Mouse (Mus musculus) left cerebral cortex, adult 9 months (tissue): ENCODE results near the gene Prcc.
A peak's percentile ranks its signal among the peaks of the same experiment; 100 is the strongest.
"Not testable (repeated sequence)": the region's sequence is repeated elsewhere in the genome, so short reads cannot be mapped to it uniquely, and the experiment has no call there.

Source experiments
- DNase-seq, 2 experiments: peaks; one replicate each; pipeline ENCODE4 v3.0.0; 2022; ENCODE audit warnings: low spot score in 2 of 2

The Prcc gene

GRCm38 (mm10) chr3:87905880-87906485 lies 20.6 kb upstream of the Prcc start, which contains the start of gene Hdgf:
Gene Hdgf (plus strand): TSS chr3:87906321.
- DNase-seq: peak; percentile 89 to 92

DNA sequence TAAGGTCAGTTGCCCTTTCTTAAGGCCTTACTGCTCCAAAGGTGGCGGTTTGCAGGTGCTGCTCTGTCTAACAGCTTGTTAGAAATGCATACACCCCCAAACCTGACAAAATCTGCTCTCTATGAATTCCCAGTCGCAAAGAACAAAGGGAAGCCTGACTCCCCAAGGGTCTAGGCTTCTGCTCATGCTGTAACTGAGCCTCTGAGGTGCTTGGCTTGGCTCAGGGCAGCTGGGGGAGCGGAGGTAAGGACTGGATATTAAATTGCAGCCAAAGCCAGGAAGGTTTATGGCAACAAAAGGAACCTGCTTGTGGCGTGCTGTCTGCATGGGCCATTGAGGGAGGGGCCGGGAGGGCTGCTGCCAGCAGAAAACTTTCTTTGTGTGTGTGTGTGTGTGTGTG lies 18.4 kb upstream of the Prcc start:
- no peak for DNase-seq

GRCm38 (mm10) chr3:87901959-87902358 lies 16.6 kb upstream of the Prcc start:
- DNase-seq: not testable (repeated sequence)

DNA sequence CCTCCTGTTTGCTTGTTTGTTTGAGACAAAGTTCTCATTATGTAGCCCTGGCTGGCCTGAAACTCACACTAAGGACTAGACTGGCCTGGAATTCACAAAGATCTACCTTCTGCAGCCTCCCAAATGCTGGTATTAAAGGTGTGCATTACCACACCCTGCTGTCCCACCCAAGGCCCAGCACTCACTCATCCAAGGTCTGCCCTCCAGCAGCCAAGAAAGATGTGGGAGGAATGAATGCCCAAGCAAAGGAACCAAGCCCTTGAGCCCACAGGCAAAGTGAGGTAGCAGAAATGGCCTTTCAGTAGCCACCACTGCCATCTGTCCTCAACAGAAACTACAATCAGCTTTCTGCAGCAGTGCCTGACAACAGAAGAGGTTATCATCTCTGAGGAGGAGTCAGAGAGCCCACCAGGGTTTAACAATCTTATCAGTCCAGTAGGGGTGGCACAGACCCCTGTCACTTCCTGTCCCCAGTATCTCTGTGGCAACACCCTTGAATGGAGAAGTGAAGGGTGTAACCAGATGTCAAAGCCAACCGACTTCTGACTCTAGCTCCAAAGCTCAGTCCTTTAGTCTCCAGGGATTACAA lies 15.7 kb upstream of the Prcc start:
- no peak for DNase-seq

- no peak for DNase-seq
Measured at GRCm38 (mm10) chr3:87899776-87900175, 14.4 kb upstream of the Prcc start.

DNA sequence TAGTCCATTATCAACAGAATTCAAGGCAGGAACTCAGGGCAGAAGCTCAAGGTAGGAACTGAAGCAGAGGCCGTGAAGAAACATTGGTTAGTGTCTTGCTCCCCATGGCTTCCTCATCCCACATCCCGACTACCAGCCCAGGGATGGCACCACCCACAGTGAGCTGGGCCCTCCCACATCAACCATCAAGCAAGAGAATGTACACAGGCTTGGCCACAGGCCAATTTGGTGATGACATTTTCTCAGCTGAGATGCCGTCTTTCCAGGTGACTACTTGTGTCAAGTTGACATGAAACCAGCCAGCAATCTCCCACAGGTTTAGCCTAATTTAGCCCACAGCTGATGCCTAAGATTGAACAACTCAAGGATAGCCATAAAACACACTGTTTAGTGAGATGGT lies 13.9 kb upstream of the Prcc start:
- no peak for DNase-seq

DNA sequence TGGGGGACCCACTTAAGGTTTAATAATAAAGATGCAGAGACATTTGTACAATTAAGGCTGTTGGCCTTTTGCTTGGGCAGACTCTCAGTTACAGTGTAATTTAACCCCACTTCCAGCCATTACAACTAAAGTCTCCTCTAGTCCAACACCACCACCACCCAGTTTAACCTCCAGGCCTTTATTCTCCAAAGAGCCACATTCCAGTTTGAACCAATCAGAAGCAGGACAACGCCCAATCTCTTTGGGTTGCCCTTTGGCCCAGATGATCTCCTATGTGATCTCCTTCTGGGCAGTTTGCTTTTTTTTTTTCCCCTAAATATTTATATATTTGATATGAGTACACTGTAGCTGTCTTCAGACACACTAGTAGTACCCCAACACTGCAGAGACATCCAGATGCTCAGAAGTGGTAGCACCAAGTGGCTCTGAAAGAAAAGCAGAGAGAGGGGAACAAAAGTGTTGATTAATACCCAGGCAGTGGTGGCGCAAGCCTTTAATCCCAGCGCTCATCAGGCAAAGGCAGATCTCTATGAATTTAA lies 8.0 kb upstream of the Prcc start:
- no peak for DNase-seq

- no peak for DNase-seq
Measured at GRCm38 (mm10) chr3:87891481-87891880, 6.1 kb upstream of the Prcc start.

DNA sequence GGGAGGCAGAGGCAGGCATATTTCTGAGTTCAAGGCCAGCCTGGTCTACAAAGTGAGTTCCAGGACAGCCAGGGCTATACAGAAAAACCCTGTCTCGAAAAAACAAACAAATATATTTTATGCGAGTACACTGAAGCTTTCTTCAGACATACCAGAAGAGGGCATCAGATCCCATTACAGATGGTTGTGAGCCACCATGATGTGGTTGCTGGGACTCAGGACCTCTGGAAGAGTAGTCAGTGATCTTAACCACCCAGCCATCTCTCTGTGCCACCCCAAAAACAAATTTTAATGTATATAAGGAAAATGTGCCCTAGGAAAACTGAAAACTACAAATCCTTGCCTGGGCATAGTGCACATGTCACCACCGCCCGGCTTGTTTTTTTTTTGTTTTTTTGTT lies 2.0 kb upstream of the Prcc start:
- DNase-seq: not testable (repeated sequence)

GRCm38 (mm10) chr3:87886416-87886815 lies 1.0 kb upstream of the Prcc start:
- DNase-seq: peak in 1 of 2 experiments; percentile 20

DNA sequence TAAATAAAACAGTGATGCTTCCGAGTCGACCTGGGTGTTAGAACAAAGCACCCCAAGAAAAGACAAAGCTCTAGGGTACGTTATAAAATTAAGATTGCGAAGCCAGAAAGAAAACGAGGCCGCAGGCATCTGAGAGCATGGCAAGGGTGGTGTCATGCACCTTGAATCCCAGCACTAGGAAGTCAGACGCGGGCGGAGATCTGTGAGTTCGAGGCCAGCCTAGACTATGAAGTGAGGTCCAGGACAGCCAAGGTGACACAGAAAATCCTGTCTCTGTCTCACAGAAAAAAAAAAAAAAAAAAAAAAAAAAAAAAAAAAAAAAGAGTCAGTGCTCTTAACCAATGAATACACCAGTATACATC lies 577 bp upstream of the Prcc start:
- DNase-seq: no peak

GRCm38 (mm10) chr3:87884708-87885251 lies 628 bp downstream of the Prcc start:
- peak in 1 of 2 experiments; percentile 23 for DNase-seq

DNA sequence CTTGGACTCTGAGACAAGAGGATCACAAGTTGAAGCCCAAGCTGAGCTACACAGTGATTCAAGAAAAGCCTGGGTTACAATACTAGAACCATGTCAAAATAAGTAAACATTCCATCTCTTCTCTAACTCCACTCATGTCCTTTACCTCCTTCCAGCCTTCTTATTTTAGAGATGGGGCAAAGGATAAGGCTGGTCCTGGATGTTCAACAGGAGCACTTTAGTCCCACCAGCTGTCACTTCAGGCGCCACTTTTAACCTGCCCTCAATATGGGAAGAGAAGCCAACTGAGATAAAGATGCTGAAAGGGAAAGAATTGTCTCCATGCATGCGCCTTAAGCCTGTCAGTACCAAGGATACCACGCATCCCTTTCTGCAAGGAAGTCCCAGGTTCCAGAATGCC lies 1.1 kb downstream of the Prcc start:
- DNase-seq: no peak

- DNase-seq: no peak
Measured at GRCm38 (mm10) chr3:87877730-87878129, 7.7 kb downstream of the Prcc start.

GRCm38 (mm10) chr3:87864111-87864510 lies 21.3 kb downstream of the Prcc start:
- DNase-seq: not testable (repeated sequence)

GRCm38 (mm10) chr3:87859813-87860212 lies 25.6 kb downstream of the Prcc start:
- DNase-seq: peak in 1 of 2 experiments; percentile 74

GRCm38 (mm10) chr3:87857666-87858065 lies 27.7 kb downstream of the Prcc start:
- DNase-seq: no peak

DNA sequence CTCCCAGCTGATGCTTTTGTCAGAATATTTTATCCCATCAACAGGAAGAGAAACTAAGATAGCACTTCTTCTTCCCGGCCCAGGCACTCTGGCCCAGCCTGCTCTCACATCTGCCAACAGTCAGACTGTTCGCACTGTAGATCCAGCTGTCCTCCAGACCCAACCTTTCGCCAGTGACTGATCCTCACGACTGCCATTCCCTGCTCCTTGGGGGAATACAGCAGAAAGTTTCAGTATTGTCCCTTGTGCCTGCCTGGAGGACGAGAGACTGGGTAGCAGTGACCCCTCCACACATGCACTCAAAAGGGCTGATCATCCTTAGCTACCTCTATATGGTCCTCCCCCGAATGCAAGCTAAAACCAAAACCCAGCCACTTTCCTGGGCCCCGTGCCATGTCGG lies 29.5 kb downstream of the Prcc start:
- DNase-seq: no peak

GRCm38 (mm10) chr3:87854795-87855568 lies 30.4 kb downstream of the Prcc start:
- DNase-seq: no peak

GRCm38 (mm10) chr3:87849117-87849516 lies 36.3 kb downstream of the Prcc start:
- DNase-seq: no peak

GRCm38 (mm10) chr3:87847680-87848079 lies 37.7 kb downstream of the Prcc start:
- DNase-seq: no peak

GRCm38 (mm10) chr3:87846650-87847110 lies 38.7 kb downstream of the Prcc start, which contains the start of gene Sh2d2a:
Gene Sh2d2a (plus strand): TSS chr3:87846755.
- DNase-seq: no peak
